Mouse (Mus musculus): ENCODE data around the gene Neurl1b. TPM values are rescaled to one million over a fixed set of nuclear protein-coding genes. Genes with fewer than 3 reads are reported as not detected.

Gene Neurl1b
- polyA plus RNA-seq, 1 experiment, result 7.9 TPM

DNA sequence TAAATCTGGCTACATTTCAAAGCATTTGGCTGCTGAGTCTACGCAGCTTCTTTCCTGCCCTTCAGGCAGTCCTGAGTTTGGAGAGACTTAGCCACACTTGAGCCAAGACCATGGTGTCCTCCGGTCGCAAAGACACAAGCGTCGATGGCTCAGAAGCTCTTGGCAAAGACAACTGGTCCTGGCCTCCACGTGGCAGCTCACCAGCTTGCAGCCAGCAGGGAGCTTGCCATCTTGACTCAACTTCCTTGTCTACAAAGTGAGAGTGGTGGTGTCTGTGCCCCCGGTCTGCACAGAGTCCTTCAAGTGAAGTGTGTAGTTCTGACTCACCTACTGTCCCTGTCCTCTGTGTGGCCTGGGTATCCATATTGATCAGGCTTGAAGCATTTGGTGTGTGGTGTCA, 22.3 kb upstream of the Neurl1b start:
- Histone ChIP-seq H3K4me1 (ENCODE audit: control insufficient read depth, insufficient read depth, low read length) (no peaks in the 10 kb centered on the region), H3K27ac (ENCODE audit: insufficient read depth, low read depth, low read length) (no peak overlapping the region), H3K4me3 (ENCODE audit: insufficient read depth, low read length) (no peak overlapping the region)
- TF ChIP-seq CTCF (IDR thresholded peaks at IDR 0.05; ENCODE audit: low read depth, low read length) (no peak), POLR2A (IDR thresholded peaks at IDR 0.05; ENCODE audit: borderline replicate concordance, low read depth, low read length) (no peak)

DNA sequence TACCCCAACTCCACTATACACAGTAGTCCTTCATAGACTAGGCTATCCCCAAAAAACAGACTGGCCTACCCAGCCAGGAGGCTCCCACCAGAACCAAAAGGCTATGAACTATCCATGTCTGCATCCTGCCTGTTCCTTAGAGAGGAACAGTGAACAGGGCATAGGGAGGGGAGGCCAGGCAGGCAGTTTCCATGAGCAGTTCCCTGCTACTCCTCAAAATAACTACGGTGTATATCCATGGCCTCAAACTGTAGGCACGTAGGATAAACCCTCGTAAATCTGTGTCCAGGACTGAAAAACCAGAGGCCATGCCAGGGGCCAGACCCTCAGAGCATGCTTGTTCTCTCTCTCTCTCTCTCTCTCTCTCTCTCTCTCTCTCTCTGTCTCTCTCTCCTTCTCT, 17.9 kb upstream of the Neurl1b start:
- Histone ChIP-seq H3K4me3 (ENCODE audit: insufficient read depth, low read length) (no peak overlapping the region), H3K27ac (ENCODE audit: insufficient read depth, low read depth, low read length) (no peak overlapping the region), H3K4me1 (ENCODE audit: control insufficient read depth, insufficient read depth, low read length) (no peaks in the 10 kb centered on the region)
- TF ChIP-seq CTCF (IDR thresholded peaks at IDR 0.05; ENCODE audit: low read depth, low read length), result no peak
- no peak for TF ChIP-seq POLR2A (IDR thresholded peaks at IDR 0.05; ENCODE audit: borderline replicate concordance, low read depth, low read length)

DNA sequence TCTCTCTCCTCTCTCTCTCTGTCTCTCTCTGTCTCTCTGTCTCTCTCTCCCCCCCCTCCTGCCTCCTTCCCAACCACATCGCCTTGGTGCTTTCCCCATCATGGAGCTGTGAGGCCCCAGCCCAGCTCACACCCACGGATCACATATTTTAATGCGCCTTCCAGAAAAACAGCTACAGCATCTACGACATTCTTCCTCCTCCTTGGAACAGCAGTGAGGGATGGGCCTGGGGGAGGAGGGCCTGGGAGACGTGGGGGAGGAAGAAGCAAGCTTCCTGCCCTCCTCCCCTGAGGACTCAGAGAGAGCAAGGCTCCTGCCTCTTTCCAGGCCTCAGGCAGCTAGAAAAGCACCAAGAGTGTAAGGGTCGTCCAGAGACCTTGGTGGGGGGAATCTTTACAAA, 17.3 kb upstream of the Neurl1b start:
- TF ChIP-seq CTCF (IDR thresholded peaks at IDR 0.05; ENCODE audit: low read depth, low read length) (no peak), POLR2A (IDR thresholded peaks at IDR 0.05; ENCODE audit: borderline replicate concordance, low read depth, low read length) (no peak)
- no peaks in the 10 kb centered on the region for H3K4me1 ChIP-seq (ENCODE audit: control insufficient read depth, insufficient read depth, low read length)
- no peak overlapping the region for H3K27ac ChIP-seq (ENCODE audit: insufficient read depth, low read depth, low read length)
- H3K4me3 ChIP-seq (ENCODE audit: insufficient read depth, low read length), result no peak overlapping the region

GRCm38 (mm10) chr17:26405340-26406100, 9.1 kb upstream of the Neurl1b start:
- no peak overlapping the region for H3K27ac ChIP-seq (ENCODE audit: insufficient read depth, low read depth, low read length)
- no peaks in the 10 kb centered on the region for H3K4me1 ChIP-seq (ENCODE audit: control insufficient read depth, insufficient read depth, low read length)
- H3K4me3 ChIP-seq (ENCODE audit: insufficient read depth, low read length), result no peak overlapping the region
- TF ChIP-seq CTCF (IDR thresholded peaks at IDR 0.05; ENCODE audit: low read depth, low read length) (no peak), POLR2A (IDR thresholded peaks at IDR 0.05; ENCODE audit: borderline replicate concordance, low read depth, low read length) (no peak)

- H3K4me3 ChIP-seq (ENCODE audit: insufficient read depth, low read length), result no peak overlapping the region
- TF ChIP-seq CTCF (IDR thresholded peaks at IDR 0.05; ENCODE audit: low read depth, low read length) (no peak), POLR2A (IDR thresholded peaks at IDR 0.05; ENCODE audit: borderline replicate concordance, low read depth, low read length) (no peak)
These were observed 1.7 kb upstream of the Neurl1b start for GRCm38 (mm10) chr17:26412967-26413366.

DNA sequence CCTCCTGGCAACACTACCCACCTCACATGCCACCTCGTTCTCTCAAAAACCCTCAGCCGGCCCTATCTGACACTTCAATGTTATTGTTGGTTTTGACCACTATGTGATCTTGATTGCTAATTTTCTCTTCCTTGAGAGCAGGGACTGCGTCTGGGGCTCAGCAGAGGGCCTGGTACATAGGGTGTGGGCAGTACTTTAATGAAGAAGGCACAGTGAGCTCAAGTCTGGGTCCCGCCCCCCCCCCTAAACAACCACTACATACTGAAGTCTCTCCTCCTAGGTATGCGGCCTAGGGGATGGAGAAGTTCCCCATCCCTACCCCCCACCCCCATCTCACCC, 476 bp upstream of the Neurl1b start:
- Histone ChIP-seq H3K4me1 (ENCODE audit: control insufficient read depth, insufficient read depth, low read length) (no peaks in the 10 kb centered on the region), H3K27ac (ENCODE audit: insufficient read depth, low read depth, low read length) (no peak overlapping the region), H3K4me3 (ENCODE audit: insufficient read depth, low read length) (peak overlapping the region; percentile 57)
- TF ChIP-seq POLR2A (IDR thresholded peaks at IDR 0.05; ENCODE audit: borderline replicate concordance, low read depth, low read length) (no peak), CTCF (IDR thresholded peaks at IDR 0.05; ENCODE audit: low read depth, low read length) (no peak)

More at GRCm38 (mm10) chr17:26412967-26413366, 1.7 kb upstream of the Neurl1b start:
- Histone ChIP-seq H3K4me1 (ENCODE audit: control insufficient read depth, insufficient read depth, low read length) (no peaks in the 10 kb centered on the region), H3K27ac (ENCODE audit: insufficient read depth, low read depth, low read length) (no peak overlapping the region)

- peak overlapping the region; percentile 57 for H3K4me3 ChIP-seq (ENCODE audit: insufficient read depth, low read length)
- H3K4me1 ChIP-seq (ENCODE audit: control insufficient read depth, insufficient read depth, low read length), result peaks cover 3% of the 10 kb centered on the region; the same call in 1 of the 2 replicates
- H3K27ac ChIP-seq (ENCODE audit: insufficient read depth, low read depth, low read length), result no peak overlapping the region
- TF ChIP-seq CTCF (IDR thresholded peaks at IDR 0.05; ENCODE audit: low read depth, low read length), result no peak
- TF ChIP-seq POLR2A (IDR thresholded peaks at IDR 0.05; ENCODE audit: borderline replicate concordance, low read depth, low read length), result no peak
These were observed 781 bp downstream of the Neurl1b start for GRCm38 (mm10) chr17:26415355-26415865.

GRCm38 (mm10) chr17:26416141-26416540, 1.5 kb downstream of the Neurl1b start:
- H3K4me1 ChIP-seq (ENCODE audit: control insufficient read depth, insufficient read depth, low read length), result peaks cover 8% of the 10 kb centered on the region; the same call in 1 of the 2 replicates
- no peak overlapping the region for H3K4me3 ChIP-seq (ENCODE audit: insufficient read depth, low read length)
- H3K27ac ChIP-seq (ENCODE audit: insufficient read depth, low read depth, low read length), result no peak overlapping the region
- TF ChIP-seq CTCF (IDR thresholded peaks at IDR 0.05; ENCODE audit: low read depth, low read length), result no peak
- TF ChIP-seq POLR2A (IDR thresholded peaks at IDR 0.05; ENCODE audit: borderline replicate concordance, low read depth, low read length), result no peak

DNA sequence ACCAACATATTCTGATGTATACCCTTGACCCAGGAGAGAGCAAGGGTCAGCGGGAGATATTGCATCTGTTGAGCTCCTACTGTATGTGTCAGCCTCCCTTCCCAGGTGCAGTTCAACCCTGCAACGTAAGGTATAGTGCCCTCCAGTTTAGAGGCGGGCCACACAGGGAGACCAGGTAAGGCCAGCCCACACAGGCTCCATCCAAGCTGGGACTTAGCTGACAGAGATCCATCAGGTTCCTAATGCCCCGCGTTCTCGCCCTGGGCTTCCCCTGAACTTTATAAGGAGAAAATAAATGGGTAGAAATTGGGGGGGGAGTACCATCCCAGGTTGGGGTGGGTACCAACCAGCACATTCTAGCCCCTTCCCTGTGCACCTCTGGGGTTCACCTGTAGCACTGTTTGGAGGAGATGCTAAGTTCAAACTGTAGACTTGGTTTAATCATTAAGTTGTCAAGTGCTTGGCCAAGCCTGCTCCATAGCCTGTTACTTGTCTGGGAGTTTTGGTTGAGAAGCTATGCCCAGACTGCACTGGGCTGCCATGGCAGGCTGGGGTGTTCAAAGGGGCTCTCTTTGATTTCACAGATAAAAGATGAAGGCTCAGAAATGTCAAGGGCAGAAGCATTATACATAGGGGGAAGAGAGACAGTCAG, 3.3 kb downstream of the Neurl1b start:
- Histone ChIP-seq H3K27ac (ENCODE audit: insufficient read depth, low read depth, low read length) (no peak overlapping the region), H3K4me1 (ENCODE audit: control insufficient read depth, insufficient read depth, low read length) (peaks cover 15% of the 10 kb centered on the region; the same call in 1 of the 2 replicates), H3K4me3 (ENCODE audit: insufficient read depth, low read length) (no peak overlapping the region)
- TF ChIP-seq POLR2A (IDR thresholded peaks at IDR 0.05; ENCODE audit: borderline replicate concordance, low read depth, low read length) (no peak), CTCF (IDR thresholded peaks at IDR 0.05; ENCODE audit: low read depth, low read length) (no peak)

All from bone marrow macrophage, adult 2 months (primary cell).